Mouse (Mus musculus): ENCODE measurements around the gene Gm5737.

DNA sequence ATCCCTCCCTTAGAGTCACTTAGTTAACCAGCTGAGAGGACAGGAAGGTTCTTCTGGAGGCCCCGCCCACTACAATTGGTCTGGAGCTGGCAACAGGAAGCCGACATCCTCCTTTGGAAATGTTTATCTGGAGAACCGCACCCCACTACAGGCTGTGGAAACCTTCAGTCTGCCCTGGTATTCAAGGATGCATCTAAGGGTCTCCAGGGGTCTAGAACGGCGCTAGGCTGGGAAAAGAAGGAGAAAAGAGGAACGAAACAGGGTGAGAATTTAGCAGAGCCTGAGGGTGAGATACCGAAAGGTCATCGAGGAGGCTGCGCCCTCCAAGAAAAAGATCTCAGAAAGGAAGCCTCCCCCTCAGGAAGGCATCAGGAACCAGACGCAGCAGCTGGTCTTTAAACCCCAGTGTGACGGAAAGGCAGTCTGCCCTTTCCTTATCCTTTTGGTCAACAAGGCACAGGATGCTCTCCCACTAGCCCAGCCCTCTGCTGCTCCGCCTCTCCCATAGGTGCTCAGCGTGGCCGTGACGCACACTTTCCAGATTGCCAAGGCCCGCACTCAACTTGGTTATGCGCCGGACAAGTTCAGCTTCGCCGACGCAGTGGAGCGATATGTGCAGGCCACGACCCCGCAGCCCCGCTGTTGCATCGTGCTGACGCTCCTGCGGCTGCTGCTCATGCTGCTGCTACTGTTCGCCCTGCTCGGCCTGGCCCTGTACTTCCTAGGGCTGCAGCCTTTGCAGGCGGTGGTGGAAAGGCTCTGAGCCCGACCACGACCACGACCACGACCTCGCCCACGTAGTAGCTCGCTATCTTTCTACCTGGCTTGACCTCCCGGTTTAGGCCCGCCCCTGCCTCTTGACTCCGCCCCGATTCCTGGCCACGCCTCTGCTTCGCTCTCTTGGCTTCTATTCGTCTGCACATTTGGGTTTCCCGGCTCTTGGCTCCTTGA, 18.5 kb downstream of the Gm5737 start:
- TF ChIP-seq POLR2A (IDR thresholded peaks at IDR 0.05; ENCODE audit: insufficient read depth, low read depth, low read length) (peak; percentile 58), CTCF (IDR thresholded peaks at IDR 0.05) (no peak)
